Mouse (Mus musculus) C2C12 (cell line): Measurements from ENCODE around the gene Smim24.

Experiments
- CEBPB ChIP-seq: IDR thresholded peaks from one replicate; pipeline ENCODE4 v1.6.1; 2011; ENCODE audit warnings: low read depth, mild to moderate bottlenecking, control low read depth, moderate library complexity
- CTCF ChIP-seq: IDR thresholded peaks from one replicate; pipeline ENCODE4 v1.5.1; 2011; ENCODE audit not compliant: control insufficient read depth, insufficient read depth, insufficient read length
- MAX ChIP-seq: IDR thresholded peaks from one replicate; pipeline ENCODE4 v1.6.1; 2011; ENCODE audit warnings: mild to moderate bottlenecking, control low read depth
- MYOD1 ChIP-seq: IDR thresholded peaks from one replicate; pipeline ENCODE4 v1.6.1; 2011; ENCODE audit warnings: low read depth; ENCODE audit not compliant: control insufficient read depth, insufficient read length
- MYOG ChIP-seq: IDR thresholded peaks from one replicate; pipeline ENCODE4 v1.6.1; 2011; ENCODE audit not compliant: control insufficient read depth, insufficient read length; ENCODE audit errors: extremely low read depth
- USF1 ChIP-seq: IDR thresholded peaks from one replicate; pipeline ENCODE4 v1.6.1; 2011; ENCODE audit warnings: low read depth, mild to moderate bottlenecking, control low read depth, moderate library complexity

DNA sequence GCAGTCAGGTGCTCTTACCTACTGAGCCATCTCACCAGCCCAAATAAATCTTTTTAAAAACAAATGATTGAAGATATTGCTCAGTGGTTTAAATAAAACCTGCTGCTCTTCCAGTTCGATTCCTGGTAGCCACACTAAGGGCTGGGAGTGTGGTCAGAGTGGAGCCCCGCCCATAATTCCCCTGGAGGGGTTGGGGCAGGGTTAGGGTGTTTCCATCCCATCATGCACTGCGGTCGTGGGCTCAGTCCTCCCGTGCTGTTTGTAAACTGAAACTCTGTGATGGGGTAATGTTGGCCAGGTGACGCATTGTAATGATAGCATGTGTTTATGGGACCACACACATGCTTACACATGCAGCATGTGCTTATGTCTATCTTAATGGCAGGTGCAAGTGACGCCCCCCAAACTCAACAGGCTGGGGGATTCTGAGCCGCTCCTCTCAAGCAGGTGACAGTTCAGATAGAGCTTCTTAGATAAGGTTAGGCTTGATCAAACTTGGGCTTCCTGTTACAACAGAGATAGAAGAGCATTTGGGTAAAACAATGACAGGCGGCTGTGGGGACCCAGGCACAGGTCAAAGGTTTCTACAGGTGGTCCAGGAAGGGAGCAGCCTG is 41.1 kb upstream of the Smim24 start:
- TF ChIP-seq CTCF = no peak
- no peak for TF ChIP-seq MYOG
- TF ChIP-seq MAX = no peak
- no peak for TF ChIP-seq USF1
- no peak for TF ChIP-seq CEBPB
- TF ChIP-seq MYOD1 = peak; percentile 10
